Mouse (Mus musculus) liver, embryonic 11.5 days (tissue): ENCODE results near the gene Kdm4b. TPM values are rescaled to one million over a fixed set of nuclear protein-coding genes. Genes with fewer than 3 reads are reported as not detected.

Experiments
- ATAC-seq: fragments of 200-750 bp; cut with Nextera tagmentation; replicated peaks from 2 replicates; pipeline ENCODE4 v1.8.0; 2017; ENCODE audit warnings: moderate number of reproducible peaks, mild to moderate bottlenecking, moderate TSS enrichment, moderate library complexity; ENCODE audit not compliant: low FRiP score
- DNase-seq: peaks from one replicate; pipeline ENCODE4 v3.0.0-alpha.2; 2017; ENCODE audit warnings: low spot score
- H3K27ac ChIP-seq: fragments of 300-500 bp; sonication (generic); 2 replicates; pipeline ENCODE4 v1.5.1; 2014; ENCODE audit warnings: mild to moderate bottlenecking, low read depth, low read length, control low read depth
- H3K27me3 ChIP-seq: fragments of 300-500 bp; sonication (generic); replicated peaks from 2 replicates; pipeline ENCODE4 v1.6.1; 2014; ENCODE audit warnings: low read length, mixed read lengths; ENCODE audit not compliant: control insufficient read depth, insufficient read depth
- H3K36me3 ChIP-seq: fragments of 300-500 bp; sonication (generic); 2 replicates; pipeline ENCODE4 v1.6.1; 2014; ENCODE audit warnings: mild to moderate bottlenecking, low read length, moderate library complexity, mixed read lengths; ENCODE audit not compliant: control insufficient read depth, insufficient read depth
- H3K4me1 ChIP-seq: fragments of 300-500 bp; sonication (generic); replicated peaks from 2 replicates; pipeline ENCODE4 v1.6.1; 2014; ENCODE audit warnings: low read length, mixed read lengths; ENCODE audit not compliant: control insufficient read depth, insufficient read depth
- H3K4me2 ChIP-seq: fragments of 300-500 bp; sonication (generic); 2 replicates; pipeline ENCODE4 v1.6.1; 2014; ENCODE audit warnings: mild to moderate bottlenecking, control low read depth, moderate library complexity
- H3K4me3 ChIP-seq: fragments of 300-500 bp; sonication (generic); 2 replicates; pipeline ENCODE4 v1.5.1; 2014; ENCODE audit warnings: low read depth, low read length, control low read depth
- H3K9ac ChIP-seq: fragments of 300-500 bp; sonication (generic); 2 replicates; pipeline ENCODE4 v1.6.1; 2014; ENCODE audit warnings: low read depth, low read length, control low read depth
- H3K9me3 ChIP-seq: fragments of 300-500 bp; sonication (generic); 2 replicates; pipeline ENCODE4 v1.6.1; 2016; ENCODE audit warnings: low read length, inconsistent platforms, mixed read lengths; ENCODE audit not compliant: control insufficient read depth
- WGBS: fragments of 180-500 bp; shearing (Covaris S2); extraction: QIAGEN DNeasy Blood & Tissue Kit; methylation state at CpG from one replicate; pipeline ENCODE4 v1.1.7; 2014; 5-methylcytosine and 5-hydroxymethylcytosine counted together
- polyA plus RNA-seq: library from polyadenylated mRNA; unstranded; fragments of >200 nt; fragmentation: Nextera tagmentation; extraction: Ambion mirVana; gene quantifications from 2 replicates; pipeline ENCODE4 v1.2.1, GENCODE M21; 2014

Kdm4b gene
- polyA plus RNA-seq, 1 experiment from 2014 or later: 24.3 TPM

DNA sequence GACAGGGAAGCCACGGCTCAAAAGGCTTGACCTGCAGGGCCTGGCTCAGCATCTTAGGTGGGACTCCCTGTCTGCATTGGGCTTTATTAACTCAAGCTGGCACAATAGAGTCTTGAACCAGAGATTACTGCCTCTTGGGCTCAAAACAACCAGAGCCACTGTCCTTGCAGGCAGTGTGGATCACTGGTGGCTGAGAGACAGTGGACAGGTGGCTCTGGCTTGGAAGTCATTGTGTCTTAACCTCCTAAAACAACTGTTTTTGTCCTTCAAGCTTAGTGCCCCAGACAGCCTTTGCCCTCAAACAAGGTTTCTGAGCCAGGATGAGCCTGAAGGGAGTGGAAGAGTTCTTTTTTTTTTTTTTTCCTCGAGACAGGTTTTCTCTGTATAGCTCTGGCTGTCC, 19.5 kb downstream of the Kdm4b start:
- Histone ChIP-seq H3K4me2 (no peak overlapping the region), H3K4me1 (peaks cover 55% of the 10 kb centered on the region), H3K36me3 (no peaks in the 10 kb centered on the region; the same call in 1 of the 2 replicates), H3K4me3 (no peak overlapping the region), H3K9me3 (no peaks in the 10 kb centered on the region), H3K27me3 (no peaks in the 10 kb centered on the region), H3K9ac (no peak overlapping the region), H3K27ac (no peak overlapping the region)
- DNase-seq (no peak), ATAC-seq (no peak)
- 70% methylated on average over 2 of the region's 2 CpGs for WGBS

GRCm38 (mm10) chr17:56348128-56348527, 22.3 kb downstream of the Kdm4b start:
- no peak overlapping the region for H3K4me3 ChIP-seq
- DNase-seq (no peak), ATAC-seq (peak; percentile 84)
- peaks cover 40% of the 10 kb centered on the region for H3K4me1 ChIP-seq
- WGBS: 65% methylated on average over 4 of the region's 4 CpGs
- H3K9ac ChIP-seq: peak overlapping the region; percentile 55; the same call in 1 of the 2 replicates
- H3K36me3 ChIP-seq: peaks cover 4% of the 10 kb centered on the region; the same call in 1 of the 2 replicates
- H3K27me3 ChIP-seq: no peaks in the 10 kb centered on the region
- H3K4me2 ChIP-seq: peak overlapping the region; percentile 55
- no peaks in the 10 kb centered on the region for H3K9me3 ChIP-seq
- H3K27ac ChIP-seq: peak overlapping the region; percentile 70

DNA sequence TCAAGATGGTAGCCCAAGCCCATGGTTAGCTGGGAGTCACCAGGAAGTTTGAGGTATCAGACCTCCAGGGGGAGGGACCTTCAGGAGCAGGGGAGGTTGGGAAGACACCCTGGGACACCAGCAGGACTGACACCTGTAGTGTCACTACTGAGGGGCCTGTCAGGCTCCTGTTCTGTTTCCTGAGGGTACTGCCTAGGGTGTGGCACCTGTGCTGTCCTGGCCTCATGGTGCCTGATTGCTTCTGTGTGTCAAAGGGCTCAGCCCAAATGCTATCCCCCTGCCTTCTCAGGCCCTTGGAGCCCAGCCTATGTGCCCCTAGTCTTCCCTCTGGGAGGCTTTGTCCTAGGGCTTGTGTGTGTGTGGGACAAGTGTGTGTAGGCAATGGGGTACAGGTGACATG, 22.7 kb downstream of the Kdm4b start:
- Histone ChIP-seq H3K4me1 (peaks cover 36% of the 10 kb centered on the region), H3K4me3 (no peak overlapping the region), H3K27ac (peak overlapping the region; percentile 70), H3K9ac (peak overlapping the region; percentile 55), H3K27me3 (no peaks in the 10 kb centered on the region), H3K4me2 (peak overlapping the region; percentile 55), H3K36me3 (peaks cover 9% of the 10 kb centered on the region; the same call in 1 of the 2 replicates), H3K9me3 (no peaks in the 10 kb centered on the region)
- DNase-seq: no peak
- peak; percentile 66 for ATAC-seq

DNA sequence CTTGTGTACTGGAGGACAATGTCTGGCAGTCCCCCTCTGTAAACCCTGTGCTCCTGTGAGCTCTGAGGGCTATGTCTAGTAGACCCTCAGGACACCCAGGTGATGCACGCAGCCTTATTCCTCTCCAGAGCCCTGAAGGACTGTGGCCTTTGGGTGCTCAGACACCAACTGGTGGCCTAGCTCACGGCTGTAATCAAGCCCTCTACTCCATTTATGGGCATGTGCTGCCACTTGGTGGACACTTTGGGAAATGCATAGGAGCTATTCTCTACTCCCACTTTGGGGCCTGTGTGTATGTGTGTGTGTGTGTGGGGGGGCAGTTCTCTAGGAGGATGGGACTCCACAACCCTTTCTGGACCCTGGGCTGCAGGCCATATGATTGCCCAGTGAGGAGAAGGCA, 24.8 kb downstream of the Kdm4b start:
- ATAC-seq (peak; percentile 52), DNase-seq (peak; percentile 55)
- 37% methylated on average over 2 of the region's 2 CpGs for WGBS
- peaks cover 17% of the 10 kb centered on the region; the same call in 1 of the 2 replicates for H3K36me3 ChIP-seq
- H3K27ac ChIP-seq: no peak overlapping the region
- H3K4me2 ChIP-seq: no peak overlapping the region
- no peaks in the 10 kb centered on the region for H3K27me3 ChIP-seq
- peaks cover 28% of the 10 kb centered on the region for H3K4me1 ChIP-seq
- no peak overlapping the region for H3K9ac ChIP-seq
- H3K4me3 ChIP-seq: no peak overlapping the region
- no peaks in the 10 kb centered on the region for H3K9me3 ChIP-seq

GRCm38 (mm10) chr17:56356921-56357885, 31.3 kb downstream of the Kdm4b start:
- Histone ChIP-seq H3K9me3 (no peaks in the 10 kb centered on the region), H3K4me3 (no peak overlapping the region), H3K4me1 (no peaks in the 10 kb centered on the region), H3K27ac (no peak overlapping the region), H3K36me3 (peaks cover 24% of the 10 kb centered on the region; the same call in 1 of the 2 replicates), H3K4me2 (no peak overlapping the region), H3K27me3 (no peaks in the 10 kb centered on the region), H3K9ac (no peak overlapping the region)
- DNase-seq (peak; percentile 57), ATAC-seq (peak; percentile 62)
- 64% methylated on average over 9 of the region's 9 CpGs for WGBS

DNA sequence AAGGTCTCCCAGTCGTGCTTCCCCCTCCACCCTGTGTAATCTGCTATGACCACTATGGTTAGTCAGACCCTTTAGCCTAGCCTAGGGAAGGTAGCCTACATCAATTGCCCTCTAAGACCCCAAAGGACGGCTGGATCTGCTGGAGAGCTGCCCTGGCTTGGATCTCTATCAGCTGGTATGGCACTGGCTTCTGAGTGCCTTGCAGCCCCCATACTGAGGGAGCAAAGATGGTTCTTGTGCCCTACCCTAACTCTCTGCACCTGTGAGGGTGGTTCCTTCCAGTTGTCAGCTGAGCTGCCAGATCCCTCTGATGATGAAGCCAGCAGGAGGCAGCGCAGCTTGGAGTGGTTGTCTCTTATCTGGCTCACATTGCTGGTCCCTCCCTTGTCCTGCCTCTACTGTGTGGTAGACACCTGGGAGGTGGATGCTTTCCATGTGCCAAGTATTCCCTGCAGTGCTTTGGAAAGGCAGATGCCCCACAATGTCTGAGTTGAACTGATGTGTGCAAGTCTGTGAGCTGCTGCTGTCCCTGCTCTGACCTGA, 33.4 kb downstream of the Kdm4b start:
- 75% methylated on average over 3 of the region's 3 CpGs for WGBS
- ATAC-seq: no peak
- H3K4me2 ChIP-seq: no peak overlapping the region

GRCm38 (mm10) chr17:56359864-56360263, 34.0 kb downstream of the Kdm4b start:
- 71% methylated on average over 1 of the region's 1 CpGs for WGBS
- ATAC-seq: no peak

More for the DNA sequence above, 33.4 kb downstream of the Kdm4b start:
- Histone ChIP-seq H3K27me3 (no peaks in the 10 kb centered on the region), H3K27ac (no peak overlapping the region), H3K9ac (no peak overlapping the region), H3K4me3 (no peak overlapping the region), H3K36me3 (peaks cover 15% of the 10 kb centered on the region; the same call in 1 of the 2 replicates), H3K9me3 (no peaks in the 10 kb centered on the region), H3K4me1 (no peaks in the 10 kb centered on the region)
- no peak for DNase-seq

DNA sequence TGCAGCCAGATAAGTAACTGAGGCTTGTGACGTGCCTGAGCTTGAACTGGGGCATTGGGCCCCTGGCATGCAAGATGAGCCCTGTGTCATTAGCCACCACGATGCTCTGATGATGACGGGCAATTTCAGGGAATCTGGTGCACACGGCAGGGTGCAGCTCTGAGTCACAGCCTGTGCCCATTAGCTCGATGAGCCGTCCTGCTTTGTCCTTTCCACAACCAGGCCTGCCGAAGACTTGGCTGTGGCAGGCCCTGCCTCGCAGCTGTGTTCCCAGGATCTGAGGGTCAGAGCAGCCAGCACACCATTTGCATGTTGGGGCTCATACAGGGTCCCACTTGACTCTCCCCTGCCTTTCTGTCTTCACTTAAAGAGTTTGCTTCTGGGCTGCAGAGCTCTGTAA, 34.6 kb downstream of the Kdm4b start:
- Histone ChIP-seq H3K4me1 (no peaks in the 10 kb centered on the region), H3K27ac (no peak overlapping the region), H3K4me3 (no peak overlapping the region), H3K36me3 (peaks cover 9% of the 10 kb centered on the region), H3K27me3 (no peaks in the 10 kb centered on the region), H3K9me3 (no peaks in the 10 kb centered on the region), H3K9ac (no peak overlapping the region), H3K4me2 (no peak overlapping the region)
- no peak for ATAC-seq
- 79% methylated on average over 8 of the region's 8 CpGs for WGBS
- no peak for DNase-seq

More at GRCm38 (mm10) chr17:56359864-56360263, 34.0 kb downstream of the Kdm4b start:
- no peaks in the 10 kb centered on the region for H3K27me3 ChIP-seq
- no peak overlapping the region for H3K9ac ChIP-seq
- H3K4me1 ChIP-seq: no peaks in the 10 kb centered on the region
- H3K9me3 ChIP-seq: no peaks in the 10 kb centered on the region
- H3K4me2 ChIP-seq: no peak overlapping the region
- H3K36me3 ChIP-seq: peaks cover 11% of the 10 kb centered on the region; the same call in 1 of the 2 replicates
- no peak for DNase-seq
- H3K27ac ChIP-seq: no peak overlapping the region
- no peak overlapping the region for H3K4me3 ChIP-seq
